Mouse (Mus musculus) heart, postnatal 0 days (tissue): ENCODE results near the gene Lbhd2. TPM values are rescaled to one million over a fixed set of nuclear protein-coding genes. Genes with fewer than 3 reads are reported as not detected.
A peak's percentile ranks its signal among the peaks of the same experiment; 100 is the strongest.

Experiments used
- ATAC-seq: fragments of 200-750 bp; cut with Nextera tagmentation; 2 replicates; pipeline ENCODE4 v1.8.0; 2017; ENCODE audit warnings: low read depth, moderate number of reproducible peaks, moderate library complexity; ENCODE audit not compliant: insufficient read depth
- DNase-seq: peaks from one replicate; pipeline ENCODE4 v3.0.0-alpha.2; 2016; ENCODE audit warnings: low spot score
- H3K27ac ChIP-seq: fragments of 300-500 bp; sonication (generic); 2 replicates; pipeline ENCODE4 v1.5.1; 2014; ENCODE audit warnings: low read depth, mild to moderate bottlenecking
- H3K27me3 ChIP-seq: fragments of 300-500 bp; sonication (generic); 2 replicates; pipeline ENCODE4 v1.6.1; 2014; ENCODE audit warnings: low read length, mixed read lengths; ENCODE audit not compliant: control insufficient read depth, insufficient read depth
- H3K36me3 ChIP-seq: fragments of 300-500 bp; sonication (generic); replicated peaks from 2 replicates; pipeline ENCODE4 v1.6.1; 2014; ENCODE audit warnings: low read length, mixed read lengths; ENCODE audit not compliant: control insufficient read depth, insufficient read depth
- H3K4me1 ChIP-seq: fragments of 300-500 bp; sonication (generic); 2 replicates; pipeline ENCODE4 v1.6.1; 2014; ENCODE audit warnings: antibody characterized with exemption; ENCODE audit not compliant: control insufficient read depth, insufficient read depth
- H3K4me2 ChIP-seq: fragments of 300-500 bp; sonication (generic); 2 replicates; pipeline ENCODE4 v1.6.1; 2014; ENCODE audit warnings: low read depth, mild to moderate bottlenecking, low read length, moderate library complexity
- H3K4me3 ChIP-seq: fragments of 300-500 bp; sonication (generic); 2 replicates; pipeline ENCODE4 v1.5.1; 2014; ENCODE audit warnings: low read depth, low read length
- H3K9ac ChIP-seq: fragments of 300-500 bp; sonication (generic); replicated peaks from 2 replicates; pipeline ENCODE4 v1.6.1; 2014; ENCODE audit warnings: low read depth, low read length, mixed read lengths
- H3K9me3 ChIP-seq: fragments of 300-500 bp; sonication (generic); replicated peaks from 2 replicates; pipeline ENCODE4 v1.6.1; 2016; ENCODE audit warnings: low read length; ENCODE audit not compliant: control insufficient read depth
- CTCF ChIP-seq: IDR thresholded peaks from 2 replicates; pipeline ENCODE4 v1.5.1; 2016; ENCODE audit warnings: antibody characterized with exemption, control low read depth, low read depth
- EP300 ChIP-seq: IDR thresholded peaks from 2 replicates; pipeline ENCODE4 v1.6.1; 2016; ENCODE audit warnings: antibody characterized with exemption, low read depth
- WGBS: fragments of 180-500 bp; shearing (Covaris S2); extraction: QIAGEN DNeasy Blood & Tissue Kit; methylation state at CpG from one replicate; pipeline ENCODE4 v1.1.7; 2014; 5-methylcytosine and 5-hydroxymethylcytosine counted together
- polyA plus RNA-seq: library from polyadenylated mRNA; unstranded; fragments of >200 nt; fragmentation: Nextera tagmentation; extraction: Ambion mirVana; gene quantifications from 2 replicates; pipeline ENCODE4 v1.2.1, GENCODE M21; 2015
- total RNA-seq: library from RNA; depleted of rRNA; stranded (reverse); fragments of >200 nt; gene quantifications from 2 replicates; pipeline ENCODE4 v1.2.3, GENCODE M21; 2014; ENCODE audit warnings: low replicate concordance

Gene Lbhd2
- total and polyA plus RNA-seq, 2 experiments from 2014 or later = not detected

- DNase-seq (peak; percentile 86), ATAC-seq (peak; percentile 68)
- H3K9ac ChIP-seq = no peak overlapping the region
- no peak overlapping the region for H3K4me2 ChIP-seq
- H3K27me3 ChIP-seq = peaks cover 62% of the 10 kb centered on the region
- H3K4me1 ChIP-seq = peaks cover 35% of the 10 kb centered on the region
- no peaks in the 10 kb centered on the region for H3K36me3 ChIP-seq
- no peak overlapping the region for H3K4me3 ChIP-seq
- TF ChIP-seq CTCF (peak; percentile 95), EP300 (no peak)
- no peaks in the 10 kb centered on the region for H3K9me3 ChIP-seq
- no peak overlapping the region for H3K27ac ChIP-seq
- WGBS = 17% methylated on average over 29 of the region's 29 CpGs
These were observed 19.3 kb downstream of the Lbhd2 start for GRCm38 (mm10) chr12:111425789-111426460.

- Histone ChIP-seq H3K4me1 (peaks cover 33% of the 10 kb centered on the region), H3K4me3 (no peak overlapping the region), H3K4me2 (no peak overlapping the region), H3K27ac (no peak overlapping the region), H3K36me3 (no peaks in the 10 kb centered on the region), H3K27me3 (peaks cover 56% of the 10 kb centered on the region), H3K9ac (no peak overlapping the region), H3K9me3 (no peaks in the 10 kb centered on the region)
- WGBS = 58% methylated on average over 12 of the region's 12 CpGs
- DNase-seq (no peak), ATAC-seq (no peak)
- TF ChIP-seq EP300 = no peak
These were observed 21.0 kb downstream of the Lbhd2 start for GRCm38 (mm10) chr12:111427438-111428113.

- 38% methylated on average over 8 of the region's 8 CpGs for WGBS
- H3K27me3 ChIP-seq = peaks cover 48% of the 10 kb centered on the region
- peaks cover 34% of the 10 kb centered on the region for H3K4me1 ChIP-seq
- TF ChIP-seq CTCF (no peak), EP300 (no peak)
- H3K27ac ChIP-seq = no peak overlapping the region
- H3K4me2 ChIP-seq = no peak overlapping the region
- ATAC-seq (no peak), DNase-seq (no peak)
- H3K9me3 ChIP-seq = no peaks in the 10 kb centered on the region
- H3K4me3 ChIP-seq = no peak overlapping the region
- H3K9ac ChIP-seq = no peak overlapping the region
- H3K36me3 ChIP-seq = no peaks in the 10 kb centered on the region
These were observed 21.8 kb downstream of the Lbhd2 start for GRCm38 (mm10) chr12:111428364-111428763.

- Histone ChIP-seq H3K9me3 (no peaks in the 10 kb centered on the region), H3K9ac (no peak overlapping the region; the same call in 1 of the 2 replicates), H3K36me3 (no peaks in the 10 kb centered on the region), H3K27me3 (peaks cover 39% of the 10 kb centered on the region), H3K27ac (peak overlapping the region; percentile 14; the same call in 1 of the 2 replicates), H3K4me3 (peak overlapping the region; percentile 30), H3K4me1 (peaks cover 36% of the 10 kb centered on the region), H3K4me2 (peak overlapping the region; percentile 70)
- no peak for TF ChIP-seq EP300
- 0 out of 2 replicates have a peak, but pooled peaks have one; percentile 8 for TF ChIP-seq CTCF
- WGBS = 1% methylated on average over 40 of the region's 40 CpGs
- ATAC-seq (no peak), DNase-seq (no peak)
These were observed 22.6 kb downstream of the Lbhd2 start for GRCm38 (mm10) chr12:111428961-111429911.

- Histone ChIP-seq H3K4me3 (peak overlapping the region; percentile 30), H3K4me2 (peak overlapping the region; percentile 70), H3K36me3 (no peaks in the 10 kb centered on the region), H3K27me3 (peaks cover 30% of the 10 kb centered on the region), H3K4me1 (peaks cover 38% of the 10 kb centered on the region), H3K27ac (peak overlapping the region; percentile 27), H3K9me3 (no peaks in the 10 kb centered on the region), H3K9ac (no peak overlapping the region; the same call in 1 of the 2 replicates)
- no peak for DNase-seq
- 21% methylated on average over 27 of the region's 27 CpGs for WGBS
- ATAC-seq = no peak
- TF ChIP-seq EP300 (no peak), CTCF (no peak)
These were observed 23.6 kb downstream of the Lbhd2 start for GRCm38 (mm10) chr12:111430049-111430867.
